Mouse (Mus musculus) embryonic facial prominence, embryonic 15.5 days (tissue): ENCODE data around the gene Acsm2. TPM values are rescaled to one million over a fixed set of nuclear protein-coding genes. Genes with fewer than 3 reads are reported as not detected.

Experiments
- ATAC-seq: fragments of 200-750 bp; cut with Nextera tagmentation; 2 replicates; pipeline ENCODE4 v1.8.0; 2017; ENCODE audit warnings: low read depth, moderate TSS enrichment; ENCODE audit not compliant: insufficient number of reproducible peaks, low FRiP score, low TSS enrichment
- H3K27ac ChIP-seq: fragments of 300-500 bp; sonication (generic); replicated peaks from 2 replicates; pipeline ENCODE4 v1.5.1; 2015; ENCODE audit warnings: mild to moderate bottlenecking, inconsistent platforms
- H3K27me3 ChIP-seq: fragments of 300-500 bp; sonication (generic); 2 replicates; pipeline ENCODE4 v1.6.1; 2015; ENCODE audit warnings: inconsistent platforms
- H3K36me3 ChIP-seq: fragments of 300-500 bp; sonication (generic); 2 replicates; pipeline ENCODE4 v1.6.1; 2015; ENCODE audit warnings: mild to moderate bottlenecking, inconsistent platforms
- H3K4me1 ChIP-seq: fragments of 300-500 bp; sonication (generic); 2 replicates; pipeline ENCODE4 v1.6.1; 2015; ENCODE audit warnings: inconsistent platforms
- H3K4me2 ChIP-seq: fragments of 300-500 bp; sonication (generic); replicated peaks from 2 replicates; pipeline ENCODE4 v1.6.1; 2015; ENCODE audit warnings: mild to moderate bottlenecking, inconsistent platforms
- H3K4me3 ChIP-seq: fragments of 300-500 bp; sonication (generic); replicated peaks from 2 replicates; pipeline ENCODE4 v1.5.1; 2015; ENCODE audit warnings: mild to moderate bottlenecking, inconsistent platforms
- H3K9ac ChIP-seq: fragments of 300-500 bp; sonication (generic); 2 replicates; pipeline ENCODE4 v1.6.1; 2015; ENCODE audit warnings: inconsistent platforms
- H3K9me3 ChIP-seq: fragments of 300-500 bp; sonication (generic); replicated peaks from 2 replicates; pipeline ENCODE4 v1.6.1; 2016; ENCODE audit warnings: inconsistent platforms
- WGBS: fragments of 180-500 bp; shearing (Covaris S2); methylation state at CpG from one replicate; pipeline ENCODE4 v1.1.7; 2015; 5-methylcytosine and 5-hydroxymethylcytosine counted together
- polyA plus RNA-seq: library from polyadenylated mRNA; unstranded; fragments of >200 nt; fragmentation: Nextera tagmentation; extraction: Ambion mirVana; gene quantifications from 2 replicates; pipeline ENCODE4 v1.2.1, GENCODE M21; 2015

Gene Acsm2
- polyA plus RNA-seq = 0.15 and 0.16 TPM in 2 replicates

GRCm38 (mm10) chr7:119554040-119554439, at the start of gene Acsm2:
Acsm2 (plus strand) TSS chr7:119554340.
- Histone ChIP-seq H3K9ac (no peak within 1 kb of the TSS), H3K4me1 (no peaks in the 10 kb centered on the region), H3K9me3 (no peaks in the 10 kb centered on the region), H3K27me3 (no peaks in the 10 kb centered on the region), H3K4me3 (no peak within 1 kb of the TSS), H3K36me3 (no peaks in the 10 kb centered on the region), H3K4me2 (no peak within 1 kb of the TSS), H3K27ac (no peak within 1 kb of the TSS)
- WGBS = 53% methylated on average over 1 of the region's 1 CpGs
- no peak for ATAC-seq

DNA sequence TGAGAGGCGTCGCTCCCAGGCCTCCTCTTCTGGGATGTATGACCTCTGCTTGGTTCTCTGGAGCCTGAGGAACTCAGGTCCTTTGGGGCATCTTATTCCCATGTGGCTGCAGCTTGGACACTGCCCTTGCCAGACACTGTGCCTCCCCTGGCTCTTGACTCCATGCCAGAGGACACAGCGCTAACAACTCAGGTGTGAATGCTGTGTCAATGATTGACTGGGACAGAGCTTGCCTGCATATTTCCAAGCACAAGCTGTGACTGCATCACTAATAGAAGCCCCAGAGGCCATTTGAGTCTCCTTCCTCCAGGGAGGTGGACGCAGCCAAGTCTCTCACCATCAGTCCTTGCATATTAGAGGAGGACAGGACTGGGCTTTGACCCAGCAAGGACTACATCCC, 43.0 kb upstream of the Acsm2 start:
- ATAC-seq = no peak
- Histone ChIP-seq H3K27me3 (no peaks in the 10 kb centered on the region), H3K27ac (no peak overlapping the region), H3K9ac (no peak overlapping the region), H3K4me3 (no peak overlapping the region), H3K36me3 (no peaks in the 10 kb centered on the region), H3K4me1 (no peaks in the 10 kb centered on the region), H3K4me2 (no peak overlapping the region), H3K9me3 (no peaks in the 10 kb centered on the region)
- 91% methylated on average over 4 of the region's 4 CpGs for WGBS

GRCm38 (mm10) chr7:119513056-119513455, 41.1 kb upstream of the Acsm2 start:
- Histone ChIP-seq H3K9me3 (no peaks in the 10 kb centered on the region), H3K9ac (no peak overlapping the region), H3K4me3 (no peak overlapping the region), H3K4me2 (no peak overlapping the region), H3K27me3 (no peaks in the 10 kb centered on the region), H3K27ac (no peak overlapping the region), H3K36me3 (no peaks in the 10 kb centered on the region), H3K4me1 (no peaks in the 10 kb centered on the region)
- ATAC-seq = no peak
- WGBS = 33% methylated on average over 7 of the region's 7 CpGs

DNA sequence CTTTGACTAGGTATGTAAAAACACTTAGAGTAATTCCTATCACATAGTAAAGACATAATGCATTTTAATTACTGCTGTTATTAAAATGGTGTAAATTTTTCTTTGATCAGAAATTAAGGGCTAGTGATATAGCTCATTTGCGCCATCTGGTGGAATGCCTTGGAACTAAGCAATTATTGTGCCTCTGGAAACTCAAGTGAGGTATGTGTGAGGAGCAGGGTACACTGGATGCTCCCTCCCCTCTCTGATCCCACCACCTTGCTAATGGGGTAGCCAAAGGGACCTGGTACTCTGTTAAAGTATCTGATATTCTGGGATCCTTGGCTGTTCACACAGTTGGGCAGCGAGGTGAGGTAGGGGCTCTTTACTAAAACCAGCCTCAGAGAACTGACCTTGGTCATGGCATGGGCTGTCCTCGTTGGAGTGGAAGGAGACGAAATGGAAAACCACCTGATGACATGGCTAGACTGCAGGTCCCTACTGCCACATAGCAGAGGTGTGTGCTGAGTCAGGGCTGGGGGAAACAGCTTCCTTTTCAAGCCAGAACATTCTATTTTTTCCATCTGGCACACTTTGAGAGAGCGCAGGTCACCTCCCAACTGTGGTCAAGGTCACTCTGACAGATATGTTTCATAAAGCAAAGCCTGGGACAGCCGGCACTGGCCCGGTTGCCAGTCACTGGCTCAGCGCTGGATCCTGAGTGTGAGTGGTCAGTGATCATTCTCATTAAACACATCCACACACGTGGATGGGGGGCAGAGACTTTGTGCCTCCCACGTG, 38.5 kb upstream of the Acsm2 start:
- Histone ChIP-seq H3K4me1 (no peaks in the 10 kb centered on the region), H3K9ac (no peak overlapping the region), H3K36me3 (no peaks in the 10 kb centered on the region), H3K27me3 (0 out of 2 replicates have a peak, but pooled peaks cover 3% of the 10 kb centered on the region), H3K4me3 (no peak overlapping the region), H3K4me2 (no peak overlapping the region), H3K27ac (no peak overlapping the region), H3K9me3 (no peaks in the 10 kb centered on the region)
- no peak for ATAC-seq
- WGBS = 66% methylated on average over 10 of the region's 10 CpGs

DNA sequence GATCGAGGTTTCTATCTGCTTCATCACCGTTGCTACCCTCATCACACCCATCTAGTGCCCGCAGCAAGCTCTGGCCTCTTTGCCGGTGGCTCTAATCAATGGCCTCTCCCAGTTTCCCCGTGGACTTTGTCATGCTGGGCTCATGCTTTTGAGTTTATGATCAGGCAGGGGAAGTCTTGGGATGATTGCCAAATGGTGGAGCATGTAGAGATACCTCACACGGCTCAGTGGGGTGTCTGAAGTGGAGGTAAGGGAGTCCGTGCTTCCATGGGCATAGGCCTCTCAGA, 37.9 kb upstream of the Acsm2 start:
- H3K9ac ChIP-seq = no peak overlapping the region
- no peaks in the 10 kb centered on the region for H3K36me3 ChIP-seq
- ATAC-seq = no peak
- no peak overlapping the region for H3K4me3 ChIP-seq
- H3K27me3 ChIP-seq = 0 out of 2 replicates have a peak, but pooled peaks cover 3% of the 10 kb centered on the region
- no peak overlapping the region for H3K4me2 ChIP-seq
- no peak overlapping the region for H3K27ac ChIP-seq
- 70% methylated on average over 7 of the region's 7 CpGs for WGBS
- no peaks in the 10 kb centered on the region for H3K4me1 ChIP-seq
- no peaks in the 10 kb centered on the region for H3K9me3 ChIP-seq

DNA sequence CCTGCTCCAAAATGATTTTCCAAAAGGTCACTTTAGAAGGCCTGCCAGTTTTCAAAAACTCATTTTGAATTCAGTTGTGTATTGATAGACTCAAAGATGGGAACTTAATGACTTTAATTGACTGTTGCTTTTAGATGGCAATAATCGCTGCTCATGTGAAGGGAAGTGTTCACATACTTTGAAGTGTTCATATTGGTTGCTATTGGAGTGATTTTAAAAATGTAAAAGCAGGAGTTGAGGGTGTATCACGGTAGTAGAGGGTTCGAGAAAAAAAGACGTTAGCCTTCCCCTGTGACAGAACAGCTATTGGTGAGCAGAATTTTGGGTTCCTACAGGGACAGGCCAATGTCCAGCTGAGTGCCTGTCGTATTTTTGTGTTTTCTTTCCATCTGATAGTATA, 35.0 kb upstream of the Acsm2 start, which contains the start of gene Acsm5:
TSS of gene Acsm5 (plus strand) at position 301 of the 400 bp plus-strand sequence.
- 69% methylated on average over 5 of the region's 5 CpGs for WGBS
- no peak within 1 kb of the TSS for H3K27ac ChIP-seq
- H3K9ac ChIP-seq = no peak within 1 kb of the TSS
- no peaks in the 10 kb centered on the region for H3K9me3 ChIP-seq
- H3K4me2 ChIP-seq = no peak within 1 kb of the TSS
- no peak for ATAC-seq
- H3K36me3 ChIP-seq = no peaks in the 10 kb centered on the region
- H3K4me1 ChIP-seq = no peaks in the 10 kb centered on the region
- 0 out of 2 replicates have a peak, but pooled peaks cover 3% of the 10 kb centered on the region for H3K27me3 ChIP-seq
- H3K4me3 ChIP-seq = no peak within 1 kb of the TSS

DNA sequence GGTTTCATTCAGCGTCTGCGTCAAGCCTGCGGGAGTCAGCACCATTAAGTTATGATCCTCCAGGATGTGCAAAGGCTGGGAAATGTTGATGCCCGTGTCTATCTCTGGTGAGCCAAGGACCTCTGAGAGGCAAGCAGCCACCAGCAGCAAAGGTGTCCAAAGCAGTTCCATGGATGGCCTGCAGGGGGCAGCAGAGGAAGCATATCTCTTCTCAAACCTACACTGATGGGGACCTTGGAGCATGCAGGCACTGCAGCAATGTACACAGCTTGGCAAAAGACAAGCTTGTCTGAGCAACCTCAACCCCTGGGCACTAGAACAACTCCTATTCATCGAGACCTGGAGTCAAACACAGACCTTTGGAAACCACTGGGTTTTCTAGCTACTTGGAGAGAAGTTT, 34.5 kb upstream of the Acsm2 start:
- H3K4me1 ChIP-seq = no peaks in the 10 kb centered on the region
- no peak overlapping the region for H3K9ac ChIP-seq
- H3K36me3 ChIP-seq = no peaks in the 10 kb centered on the region
- 39% methylated on average over 5 of the region's 5 CpGs for WGBS
- ATAC-seq = no peak
- H3K4me3 ChIP-seq = no peak overlapping the region
- H3K27me3 ChIP-seq = 0 out of 2 replicates have a peak, but pooled peaks cover 3% of the 10 kb centered on the region
- H3K27ac ChIP-seq = no peak overlapping the region
- no peak overlapping the region for H3K4me2 ChIP-seq
- H3K9me3 ChIP-seq = no peaks in the 10 kb centered on the region

- H3K4me1 ChIP-seq = no peaks in the 10 kb centered on the region
- no peak overlapping the region for H3K4me3 ChIP-seq
- 77% methylated on average over 3 of the region's 3 CpGs for WGBS
- no peak overlapping the region for H3K27ac ChIP-seq
- ATAC-seq = no peak
- no peaks in the 10 kb centered on the region for H3K36me3 ChIP-seq
- no peaks in the 10 kb centered on the region for H3K9me3 ChIP-seq
- no peak overlapping the region for H3K9ac ChIP-seq
- 0 out of 2 replicates have a peak, but pooled peaks cover 3% of the 10 kb centered on the region for H3K27me3 ChIP-seq
- H3K4me2 ChIP-seq = no peak overlapping the region
These were observed 32.3 kb upstream of the Acsm2 start for GRCm38 (mm10) chr7:119521816-119522215.

DNA sequence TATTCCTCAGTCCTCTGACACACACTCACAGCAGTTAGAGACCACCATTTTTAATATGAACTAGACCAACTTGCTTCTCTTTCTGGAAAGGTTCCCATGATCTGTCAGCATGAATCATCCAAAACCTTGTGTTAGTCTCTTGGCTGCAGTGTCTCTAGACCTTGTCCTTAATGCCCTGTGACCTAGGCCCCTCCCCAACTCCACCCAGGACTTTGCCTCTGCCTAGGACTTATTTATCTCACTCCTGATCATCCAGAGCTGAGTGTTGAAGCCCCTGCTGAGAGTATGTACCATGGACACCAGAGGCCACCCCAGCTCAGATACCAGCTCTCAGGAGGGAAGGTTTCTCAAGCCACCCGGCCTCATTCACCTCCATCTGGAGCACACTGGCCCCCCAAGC, 31.8 kb upstream of the Acsm2 start:
- H3K36me3 ChIP-seq = no peaks in the 10 kb centered on the region
- WGBS = 83% methylated on average over 1 of the region's 1 CpGs
- H3K9me3 ChIP-seq = no peaks in the 10 kb centered on the region
- 0 out of 2 replicates have a peak, but pooled peaks cover 3% of the 10 kb centered on the region for H3K27me3 ChIP-seq
- no peaks in the 10 kb centered on the region for H3K4me1 ChIP-seq
- no peak overlapping the region for H3K4me3 ChIP-seq
- H3K4me2 ChIP-seq = no peak overlapping the region
- H3K9ac ChIP-seq = no peak overlapping the region
- no peak overlapping the region for H3K27ac ChIP-seq
- no peak for ATAC-seq

DNA sequence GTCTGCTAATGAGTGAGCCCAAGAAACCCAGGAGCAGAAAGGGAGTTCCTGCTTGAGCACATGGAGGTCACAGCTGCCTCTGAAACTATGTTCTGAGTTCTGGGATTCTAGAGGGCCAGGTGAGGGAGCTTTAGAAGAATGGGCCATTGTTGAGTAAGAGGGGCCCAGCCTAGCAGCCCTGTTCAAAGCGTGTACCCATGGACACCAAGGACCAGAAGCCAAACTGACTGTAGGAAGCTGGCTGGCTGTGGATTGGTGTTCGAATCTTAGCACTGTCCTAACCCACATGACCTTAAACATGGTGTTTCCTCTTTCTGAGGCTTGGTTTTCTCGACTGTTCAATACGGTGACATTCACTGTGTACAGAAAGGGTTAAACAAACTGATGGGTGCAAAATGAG, 30.8 kb upstream of the Acsm2 start, which contains the start of gene Pdilt:
TSS of gene Pdilt (minus strand) at position 101 of the 400 bp plus-strand sequence.
- H3K4me3 ChIP-seq = no peak within 1 kb of the TSS
- H3K27me3 ChIP-seq = 0 out of 2 replicates have a peak, but pooled peaks cover 3% of the 10 kb centered on the region
- H3K4me2 ChIP-seq = no peak within 1 kb of the TSS
- WGBS = 70% methylated on average over 4 of the region's 4 CpGs
- H3K4me1 ChIP-seq = no peaks in the 10 kb centered on the region
- ATAC-seq = no peak
- no peak within 1 kb of the TSS for H3K27ac ChIP-seq
- H3K9me3 ChIP-seq = no peaks in the 10 kb centered on the region
- no peak within 1 kb of the TSS for H3K9ac ChIP-seq
- H3K36me3 ChIP-seq = no peaks in the 10 kb centered on the region

DNA sequence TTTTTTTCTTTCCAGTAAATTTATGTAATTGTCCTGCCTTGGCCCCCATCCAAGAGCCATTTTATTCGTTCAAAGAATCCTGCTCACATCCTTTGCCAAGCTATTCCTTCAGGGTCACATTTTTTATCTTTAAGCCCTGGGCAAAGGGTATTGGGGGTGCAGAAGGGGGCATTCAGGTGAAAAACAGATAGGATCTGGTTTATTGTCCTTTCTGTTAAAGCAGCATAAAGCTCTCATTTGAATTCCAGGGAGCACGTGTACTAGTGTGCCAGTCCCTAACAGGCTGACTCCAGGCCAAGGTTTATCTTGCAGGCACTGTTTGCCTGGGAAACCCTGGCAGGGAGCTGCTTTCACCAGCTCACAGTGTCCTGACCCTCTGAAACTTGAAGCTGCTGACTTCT, 28.3 kb upstream of the Acsm2 start:
- Histone ChIP-seq H3K9ac (no peak overlapping the region), H3K4me2 (no peak overlapping the region), H3K27ac (no peak overlapping the region), H3K9me3 (no peaks in the 10 kb centered on the region), H3K36me3 (no peaks in the 10 kb centered on the region), H3K4me3 (no peak overlapping the region), H3K27me3 (no peaks in the 10 kb centered on the region), H3K4me1 (no peaks in the 10 kb centered on the region)
- ATAC-seq = no peak
- 25% methylated on average over 2 of the region's 2 CpGs for WGBS

GRCm38 (mm10) chr7:119526486-119526885, 27.7 kb upstream of the Acsm2 start:
- Histone ChIP-seq H3K36me3 (no peaks in the 10 kb centered on the region), H3K9me3 (no peaks in the 10 kb centered on the region), H3K4me3 (no peak overlapping the region), H3K9ac (no peak overlapping the region), H3K27ac (no peak overlapping the region), H3K4me2 (no peak overlapping the region), H3K4me1 (no peaks in the 10 kb centered on the region), H3K27me3 (no peaks in the 10 kb centered on the region)
- ATAC-seq = no peak
- 71% methylated on average over 13 of the region's 13 CpGs for WGBS
